Mouse (Mus musculus): ENCODE measurements around the gene 1700016C15Rik. TPM values are rescaled to one million over a fixed set of nuclear protein-coding genes. Genes with fewer than 3 reads are reported as not detected.

1700016C15Rik gene
- polyA plus RNA-seq (2015; fragmentation: Nextera tagmentation; extraction: Ambion mirVana): not detected in 2 replicates

- Histone ChIP-seq H3K4me3 (replicated peaks; ENCODE audit: low read length) (no peak within 1 kb of the TSS), H3K36me3 (ENCODE audit: control insufficient read depth, insufficient read depth) (no peaks in the 10 kb centered on the region), H3K27ac (ENCODE audit: low read length) (no peak within 1 kb of the TSS), H3K9ac (replicated peaks; ENCODE audit: low read depth, low read length) (no peak within 1 kb of the TSS), H3K4me2 (ENCODE audit: low read length) (no peak within 1 kb of the TSS), H3K9me3 (ENCODE audit: control insufficient read depth, low read length) (peaks cover 3% of the 10 kb centered on the region; the same call in 1 of the 2 replicates), H3K4me1 (replicated peaks; ENCODE audit: control insufficient read depth, insufficient read depth, low read length) (no peaks in the 10 kb centered on the region), H3K27me3 (replicated peaks; ENCODE audit: control insufficient read depth, insufficient read depth, low read length) (no peaks in the 10 kb centered on the region)
- 38% methylated on average over 11 of the region's 11 CpGs for WGBS
- ATAC-seq: no peak
Measured at GRCm38 (mm10) chr1:177729043-177730024, at the start of gene 1700016C15Rik. Gene 1700016C15Rik, plus strand, starts transcription at chr1:177729814.

GRCm38 (mm10) chr1:177681239-177681638 is 48.4 kb upstream of the 1700016C15Rik start:
- Histone ChIP-seq H3K27me3 (replicated peaks; ENCODE audit: control insufficient read depth, insufficient read depth, low read length) (no peaks in the 10 kb centered on the region), H3K36me3 (ENCODE audit: control insufficient read depth, insufficient read depth) (no peaks in the 10 kb centered on the region), H3K4me3 (replicated peaks; ENCODE audit: low read length) (no peak overlapping the region), H3K4me1 (replicated peaks; ENCODE audit: control insufficient read depth, insufficient read depth, low read length) (peaks cover 13% of the 10 kb centered on the region), H3K27ac (ENCODE audit: low read length) (no peak overlapping the region), H3K4me2 (ENCODE audit: low read length) (no peak overlapping the region), H3K9ac (replicated peaks; ENCODE audit: low read depth, low read length) (no peak overlapping the region), H3K9me3 (ENCODE audit: control insufficient read depth, low read length) (no peaks in the 10 kb centered on the region)
- WGBS: 85% methylated on average over 11 of the region's 11 CpGs
- ATAC-seq: no peak

- no peaks in the 10 kb centered on the region for H3K9me3 ChIP-seq (ENCODE audit: control insufficient read depth, low read length)
- peaks cover 13% of the 10 kb centered on the region for H3K4me1 ChIP-seq (replicated peaks; ENCODE audit: control insufficient read depth, insufficient read depth, low read length)
- peak overlapping the region; percentile 22 for H3K4me2 ChIP-seq (ENCODE audit: low read length)
- peak overlapping the region; percentile 24 for H3K9ac ChIP-seq (replicated peaks; ENCODE audit: low read depth, low read length)
- no peak overlapping the region for H3K4me3 ChIP-seq (replicated peaks; ENCODE audit: low read length)
- H3K27ac ChIP-seq (ENCODE audit: low read length): peak overlapping the region; percentile 76
- 37% methylated on average over 18 of the region's 18 CpGs for WGBS
- H3K27me3 ChIP-seq (replicated peaks; ENCODE audit: control insufficient read depth, insufficient read depth, low read length): no peaks in the 10 kb centered on the region
- H3K36me3 ChIP-seq (ENCODE audit: control insufficient read depth, insufficient read depth): no peaks in the 10 kb centered on the region
- ATAC-seq: peak; percentile 66
Measured at GRCm38 (mm10) chr1:177683931-177684836, 45.4 kb upstream of the 1700016C15Rik start.

- Histone ChIP-seq H3K4me3 (replicated peaks; ENCODE audit: low read length) (no peak overlapping the region), H3K9ac (replicated peaks; ENCODE audit: low read depth, low read length) (no peak overlapping the region), H3K4me1 (replicated peaks; ENCODE audit: control insufficient read depth, insufficient read depth, low read length) (peaks cover 13% of the 10 kb centered on the region), H3K36me3 (ENCODE audit: control insufficient read depth, insufficient read depth) (no peaks in the 10 kb centered on the region), H3K9me3 (ENCODE audit: control insufficient read depth, low read length) (no peaks in the 10 kb centered on the region), H3K4me2 (ENCODE audit: low read length) (no peak overlapping the region), H3K27me3 (replicated peaks; ENCODE audit: control insufficient read depth, insufficient read depth, low read length) (no peaks in the 10 kb centered on the region), H3K27ac (ENCODE audit: low read length) (no peak overlapping the region; the same call in 1 of the 2 replicates)
- peak; percentile 82 for ATAC-seq
- WGBS: 4% methylated on average over 3 of the region's 3 CpGs
Measured at GRCm38 (mm10) chr1:177684901-177685300, 44.7 kb upstream of the 1700016C15Rik start.

GRCm38 (mm10) chr1:177686137-177686536 is 43.5 kb upstream of the 1700016C15Rik start:
- Histone ChIP-seq H3K27me3 (replicated peaks; ENCODE audit: control insufficient read depth, insufficient read depth, low read length) (no peaks in the 10 kb centered on the region), H3K9ac (replicated peaks; ENCODE audit: low read depth, low read length) (no peak overlapping the region), H3K9me3 (ENCODE audit: control insufficient read depth, low read length) (no peaks in the 10 kb centered on the region), H3K4me3 (replicated peaks; ENCODE audit: low read length) (no peak overlapping the region), H3K36me3 (ENCODE audit: control insufficient read depth, insufficient read depth) (no peaks in the 10 kb centered on the region), H3K27ac (ENCODE audit: low read length) (no peak overlapping the region), H3K4me2 (ENCODE audit: low read length) (no peak overlapping the region), H3K4me1 (replicated peaks; ENCODE audit: control insufficient read depth, insufficient read depth, low read length) (peaks cover 13% of the 10 kb centered on the region)
- ATAC-seq: no peak
- WGBS: 76% methylated on average over 3 of the region's 3 CpGs

- Histone ChIP-seq H3K27me3 (replicated peaks; ENCODE audit: control insufficient read depth, insufficient read depth, low read length) (no peaks in the 10 kb centered on the region), H3K9ac (replicated peaks; ENCODE audit: low read depth, low read length) (no peak overlapping the region), H3K4me3 (replicated peaks; ENCODE audit: low read length) (no peak overlapping the region), H3K9me3 (ENCODE audit: control insufficient read depth, low read length) (no peaks in the 10 kb centered on the region), H3K27ac (ENCODE audit: low read length) (no peak overlapping the region), H3K4me1 (replicated peaks; ENCODE audit: control insufficient read depth, insufficient read depth, low read length) (peaks cover 13% of the 10 kb centered on the region), H3K4me2 (ENCODE audit: low read length) (no peak overlapping the region), H3K36me3 (ENCODE audit: control insufficient read depth, insufficient read depth) (no peaks in the 10 kb centered on the region)
- WGBS: 81% methylated on average over 5 of the region's 5 CpGs
- ATAC-seq: no peak
Measured at GRCm38 (mm10) chr1:177686982-177687381, 42.6 kb upstream of the 1700016C15Rik start.

GRCm38 (mm10) chr1:177692491-177692890 is 37.1 kb upstream of the 1700016C15Rik start:
- WGBS: 72% methylated on average over 11 of the region's 11 CpGs
- no peaks in the 10 kb centered on the region for H3K4me1 ChIP-seq (replicated peaks; ENCODE audit: control insufficient read depth, insufficient read depth, low read length)
- no peaks in the 10 kb centered on the region for H3K36me3 ChIP-seq (ENCODE audit: control insufficient read depth, insufficient read depth)
- H3K4me3 ChIP-seq (replicated peaks; ENCODE audit: low read length): no peak overlapping the region
- no peak overlapping the region for H3K4me2 ChIP-seq (ENCODE audit: low read length)
- H3K27me3 ChIP-seq (replicated peaks; ENCODE audit: control insufficient read depth, insufficient read depth, low read length): no peaks in the 10 kb centered on the region
- no peak overlapping the region for H3K9ac ChIP-seq (replicated peaks; ENCODE audit: low read depth, low read length)
- H3K9me3 ChIP-seq (ENCODE audit: control insufficient read depth, low read length): no peaks in the 10 kb centered on the region
- no peak for ATAC-seq
- no peak overlapping the region for H3K27ac ChIP-seq (ENCODE audit: low read length)

- Histone ChIP-seq H3K4me2 (ENCODE audit: low read length) (no peak overlapping the region), H3K9me3 (ENCODE audit: control insufficient read depth, low read length) (no peaks in the 10 kb centered on the region), H3K4me3 (replicated peaks; ENCODE audit: low read length) (no peak overlapping the region), H3K27ac (ENCODE audit: low read length) (no peak overlapping the region), H3K4me1 (replicated peaks; ENCODE audit: control insufficient read depth, insufficient read depth, low read length) (no peaks in the 10 kb centered on the region), H3K27me3 (replicated peaks; ENCODE audit: control insufficient read depth, insufficient read depth, low read length) (no peaks in the 10 kb centered on the region), H3K9ac (replicated peaks; ENCODE audit: low read depth, low read length) (no peak overlapping the region), H3K36me3 (ENCODE audit: control insufficient read depth, insufficient read depth) (no peaks in the 10 kb centered on the region)
- 79% methylated on average over 9 of the region's 9 CpGs for WGBS
- ATAC-seq: no peak
Measured at GRCm38 (mm10) chr1:177693486-177694252, 35.9 kb upstream of the 1700016C15Rik start.

Measured in forebrain, embryonic 16.5 days (tissue).